Mouse (Mus musculus): Measurements from ENCODE around the gene Pard3b.

The Pard3b gene

DNA sequence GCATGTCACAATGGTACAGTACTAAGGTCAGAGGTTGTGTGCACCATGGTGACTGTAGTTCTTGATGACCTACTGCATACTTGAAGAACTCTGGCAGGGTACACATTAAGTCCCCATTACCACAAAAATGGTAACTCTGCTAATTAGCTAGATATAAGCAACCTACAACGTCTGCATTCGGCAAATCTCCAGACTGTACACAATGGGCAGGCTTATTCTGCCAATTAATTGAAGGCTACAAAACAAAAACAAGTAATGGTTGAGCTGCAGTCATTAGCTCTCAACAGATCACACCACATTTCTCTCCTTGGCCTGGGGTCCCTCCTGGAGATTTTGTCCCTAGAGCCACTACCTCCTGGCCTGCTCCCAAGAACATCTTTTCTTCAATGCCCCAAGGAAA lies 772.7 kb downstream of the Pard3b start:
- no peak for DNase-seq

GRCm38 (mm10) chr1:62412019-62412418 lies 773.4 kb downstream of the Pard3b start:
- no peak for DNase-seq

GRCm38 (mm10) chr1:62412988-62413387 lies 774.4 kb downstream of the Pard3b start:
- DNase-seq = no peak

DNA sequence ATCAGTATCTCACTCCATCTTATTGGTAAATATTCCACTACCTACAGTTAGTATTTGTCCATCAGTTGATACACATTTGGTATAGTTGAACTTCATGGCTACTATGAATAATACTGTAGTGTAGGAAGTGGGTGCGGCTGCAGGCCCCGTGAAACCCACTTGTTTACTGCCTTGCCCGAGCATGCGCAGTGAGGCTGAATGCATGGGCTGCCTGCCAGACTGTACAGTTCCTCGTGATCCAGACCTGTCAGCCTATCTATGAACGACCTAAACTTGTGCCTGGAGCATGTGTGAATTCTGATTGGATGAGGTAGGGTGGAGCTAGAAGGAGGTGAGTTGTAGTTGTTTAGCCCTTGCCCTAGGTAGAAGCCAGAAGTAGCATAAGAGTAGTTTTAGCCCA lies 775.9 kb downstream of the Pard3b start:
- no peak for DNase-seq

- DNase-seq = no peak
Observed at GRCm38 (mm10) chr1:62416627-62417374, 778.2 kb downstream of the Pard3b start.

DNA sequence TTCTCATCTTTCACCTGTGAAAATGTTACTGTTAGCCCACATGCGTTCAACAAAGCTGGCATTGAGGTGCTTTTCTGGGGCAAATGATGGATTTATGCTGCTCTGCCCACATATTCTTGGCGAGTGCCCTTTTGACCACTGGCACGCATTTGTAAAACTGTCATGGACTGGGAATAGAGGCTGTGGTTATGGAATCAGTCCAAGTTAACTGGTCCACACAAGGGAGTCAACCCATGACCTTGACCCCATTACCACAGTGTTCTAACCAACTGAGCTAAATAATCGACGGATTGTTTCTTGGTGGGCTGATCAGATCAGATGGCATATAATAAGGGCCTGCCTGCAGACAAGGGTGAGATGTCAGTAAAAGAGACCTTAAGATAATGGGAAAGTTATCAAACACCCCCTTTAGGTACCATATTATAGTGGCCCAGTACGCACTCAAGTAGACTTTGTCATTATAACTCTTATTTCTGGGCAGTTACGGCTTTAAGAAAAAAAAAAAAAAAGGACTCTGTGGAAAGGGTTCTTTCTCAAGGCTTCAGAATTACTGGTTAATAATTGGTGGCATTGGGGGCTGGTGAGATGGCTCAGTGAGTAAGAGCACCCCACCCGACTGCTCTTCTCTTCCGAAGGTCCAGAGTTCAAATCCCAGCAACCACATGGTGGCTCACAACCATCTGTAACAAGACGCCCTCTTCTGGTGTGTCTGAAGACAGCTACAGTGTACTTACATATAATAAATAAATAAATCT lies 784.4 kb downstream of the Pard3b start:
- DNase-seq = no peak

- no peak for DNase-seq
Observed at GRCm38 (mm10) chr1:62425369-62425768, 786.7 kb downstream of the Pard3b start.

GRCm38 (mm10) chr1:62428736-62429135 lies 790.1 kb downstream of the Pard3b start:
- no peak for DNase-seq

DNA sequence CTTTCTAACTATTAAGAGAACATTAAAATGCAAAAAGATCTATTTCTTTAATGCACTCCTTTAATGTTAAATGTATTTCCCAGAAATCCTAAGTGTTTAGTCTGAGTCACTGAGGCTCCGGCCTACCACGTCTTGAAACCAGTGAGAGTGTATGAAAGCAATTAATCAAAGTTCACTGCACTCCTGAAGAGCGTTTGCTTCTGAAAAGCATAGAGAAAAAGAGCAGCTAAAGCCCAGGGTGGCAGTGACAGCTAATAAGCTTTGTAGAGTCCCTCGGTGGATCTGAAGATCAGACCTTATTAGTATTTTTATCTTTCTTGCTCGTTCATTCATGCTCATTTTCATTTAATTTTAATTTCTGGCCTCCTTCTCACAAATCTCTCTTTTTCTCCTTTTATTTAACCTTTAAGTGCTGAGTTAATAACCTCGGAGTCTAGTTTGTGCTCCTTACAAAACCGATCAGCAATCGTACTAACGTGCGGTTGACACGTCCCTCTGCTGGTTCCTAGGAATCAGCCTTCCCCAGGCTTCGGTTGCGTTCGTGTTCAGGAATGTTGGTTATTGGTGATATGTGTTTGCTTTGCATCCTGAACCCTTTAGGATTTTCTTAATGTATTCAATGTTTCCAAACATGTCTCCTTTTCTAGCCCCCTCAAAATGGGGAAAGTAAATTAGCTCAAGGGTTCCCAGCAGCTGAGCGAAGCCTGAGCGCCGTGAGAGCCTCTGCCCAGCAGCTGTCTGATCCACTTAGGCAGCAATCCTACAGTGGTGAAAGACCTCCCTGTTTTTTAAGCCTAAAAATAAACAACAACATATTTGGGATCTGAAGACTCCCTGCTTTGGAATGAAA lies 790.9 kb downstream of the Pard3b start:
- DNase-seq = no peak

GRCm38 (mm10) chr1:62431054-62431453 lies 792.4 kb downstream of the Pard3b start:
- no peak for DNase-seq

DNA sequence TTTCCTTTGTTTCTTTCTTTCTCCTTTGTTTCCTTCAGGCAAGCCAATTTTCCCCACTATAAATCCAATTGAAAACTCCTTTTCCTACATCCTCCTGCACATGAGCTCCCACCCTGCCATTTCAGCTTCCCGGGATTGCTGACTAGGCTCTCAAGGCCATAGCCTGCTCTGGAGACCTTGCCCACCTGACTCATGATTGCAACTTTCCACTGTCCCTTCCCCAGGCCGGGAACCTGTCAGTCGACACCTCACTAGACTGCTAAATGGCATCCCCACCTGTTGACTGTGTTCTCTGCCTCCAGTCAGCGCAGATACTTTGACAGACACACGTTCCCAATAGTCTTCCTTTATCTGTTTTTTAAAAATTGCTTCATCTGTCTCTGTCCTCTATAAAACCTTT lies 795.3 kb downstream of the Pard3b start:
- no peak for DNase-seq

DNA sequence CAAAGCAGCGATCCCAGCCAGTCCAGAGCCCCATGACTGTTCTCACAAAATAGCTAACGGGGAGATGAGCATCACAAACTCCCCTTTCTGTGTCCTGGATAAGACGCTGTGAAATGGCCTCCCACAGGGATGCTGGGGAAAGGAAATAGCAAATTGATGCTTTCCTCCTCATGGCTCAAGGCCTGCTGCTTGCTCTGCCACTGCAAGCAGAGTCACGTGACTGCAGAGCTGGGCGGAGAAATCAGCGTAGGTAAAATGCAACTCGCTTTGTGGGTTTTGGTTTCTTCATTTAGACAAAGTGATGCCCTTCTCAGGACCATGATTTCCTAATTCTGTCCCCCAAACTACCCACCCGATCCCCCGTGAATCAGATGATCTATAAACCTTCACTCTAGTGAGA lies 797.2 kb downstream of the Pard3b start:
- DNase-seq = no peak

DNA sequence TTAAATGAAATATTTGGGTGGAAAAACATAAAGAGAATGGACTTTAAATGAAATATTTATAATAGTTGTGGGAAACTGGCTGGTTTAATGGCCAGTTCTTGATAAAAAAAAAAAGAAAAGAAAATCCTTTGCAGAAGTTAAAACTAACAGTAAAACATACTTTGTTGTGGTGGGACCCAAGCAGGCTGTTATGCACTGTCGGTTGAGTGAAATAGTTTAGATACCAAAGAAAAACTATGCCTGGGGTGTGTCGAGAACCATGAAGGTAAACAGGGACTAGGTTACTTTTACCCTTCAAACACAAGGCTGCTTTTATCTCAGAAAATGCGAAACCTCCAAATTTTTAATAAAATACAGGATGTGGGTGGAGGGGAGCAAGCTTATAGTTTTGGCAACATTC lies 797.7 kb downstream of the Pard3b start:
- DNase-seq = no peak

GRCm38 (mm10) chr1:62437493-62437892 lies 798.9 kb downstream of the Pard3b start:
- no peak for DNase-seq

DNA sequence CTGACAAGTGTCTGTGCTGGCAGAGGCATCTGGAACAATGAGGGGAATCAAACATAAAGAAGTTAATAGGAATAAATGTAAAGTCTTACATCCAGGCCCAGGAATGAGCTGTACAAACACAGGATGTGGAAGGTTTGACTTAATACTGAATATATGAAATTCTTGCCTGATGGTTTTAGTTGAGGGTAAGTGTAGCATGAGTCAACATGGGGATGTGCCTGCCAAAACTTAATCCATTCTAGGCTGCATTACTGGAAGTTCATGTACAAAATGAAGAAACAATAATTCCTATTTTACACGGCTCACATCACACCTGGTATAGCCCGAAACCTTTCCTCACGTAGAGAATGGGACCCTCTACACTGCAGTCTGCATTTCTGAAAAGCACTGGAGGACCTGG lies 805.8 kb downstream of the Pard3b start:
- DNase-seq = no peak

GRCm38 (mm10) chr1:62446818-62447217 lies 808.2 kb downstream of the Pard3b start:
- DNase-seq = no peak

DNA sequence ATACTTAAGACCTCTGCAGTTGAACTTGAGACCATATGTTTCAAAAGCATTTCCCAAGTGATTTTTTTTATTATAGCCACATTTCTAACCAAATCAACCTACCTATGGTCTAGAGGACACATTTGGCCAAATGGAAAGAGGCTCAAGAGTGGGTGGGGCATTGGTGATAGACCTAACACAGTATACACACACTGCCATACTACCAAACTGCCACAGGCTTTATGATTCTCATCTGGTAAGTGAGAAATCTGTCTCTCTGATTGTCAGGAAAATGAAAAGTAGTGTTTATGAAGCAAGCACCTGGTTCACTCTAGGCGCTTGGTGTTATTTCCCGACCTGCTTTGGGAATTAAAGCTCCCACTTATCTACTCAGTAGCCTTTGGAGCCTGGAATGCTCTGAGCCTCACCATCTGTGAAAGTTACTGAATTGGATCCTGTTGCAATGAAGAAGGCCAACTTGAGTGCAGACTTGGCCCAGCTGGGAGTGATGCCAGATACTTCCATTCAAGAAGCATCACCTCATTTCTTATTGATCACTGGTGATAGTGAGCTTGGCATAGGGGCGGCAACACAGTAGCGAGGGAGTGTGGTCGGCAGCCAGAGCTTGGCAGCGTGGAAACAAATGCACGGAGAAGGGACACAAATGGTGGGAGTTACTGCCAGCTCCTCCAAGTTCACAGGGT lies 810.7 kb downstream of the Pard3b start:
- DNase-seq = no peak

GRCm38 (mm10) chr1:62465536-62465935 lies 826.9 kb downstream of the Pard3b start:
- no peak for DNase-seq

GRCm38 (mm10) chr1:62466544-62466943 lies 827.9 kb downstream of the Pard3b start:
- no peak for DNase-seq

DNA sequence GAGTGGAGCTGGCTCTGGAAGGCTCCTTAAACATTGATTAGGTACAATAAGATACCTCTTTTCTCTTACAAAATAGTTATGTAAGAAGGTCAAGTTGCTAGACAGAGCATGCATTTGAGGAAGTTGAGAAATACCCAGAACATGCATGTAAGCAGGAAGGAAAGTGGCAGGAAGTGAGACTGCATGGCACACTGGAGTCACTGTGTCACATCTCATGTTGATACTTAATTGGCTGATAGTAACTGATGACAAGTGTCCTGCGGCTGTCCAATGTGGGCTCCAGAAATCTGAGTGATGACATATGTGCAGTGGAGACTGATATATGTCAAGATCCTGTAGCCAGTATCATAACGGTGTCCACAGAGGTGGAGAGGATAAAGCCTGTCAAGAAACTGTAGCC lies 844.4 kb downstream of the Pard3b start:
- no peak for DNase-seq

DNA sequence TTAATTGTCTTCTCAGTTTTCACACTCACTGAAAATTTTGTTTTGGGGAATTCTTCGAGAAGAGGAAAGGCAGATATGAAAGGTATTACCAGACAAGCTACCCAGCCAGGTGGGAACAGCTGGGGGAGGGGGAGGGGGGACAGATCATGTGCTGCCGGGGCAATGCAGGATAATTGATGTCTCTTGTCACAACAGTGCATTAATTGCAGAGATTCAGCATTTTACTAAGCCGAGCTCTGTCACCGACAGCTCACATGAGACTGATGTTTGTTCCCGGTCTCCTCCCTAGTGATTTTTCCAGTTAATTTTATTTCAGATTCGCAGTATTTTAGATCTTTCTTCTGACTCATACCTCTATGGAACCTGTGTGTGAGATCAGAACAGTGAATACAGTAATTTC lies 850.2 kb downstream of the Pard3b start:
- DNase-seq = no peak

GRCm38 (mm10) chr1:62499146-62499545 lies 860.5 kb downstream of the Pard3b start:
- no peak for DNase-seq

DNA sequence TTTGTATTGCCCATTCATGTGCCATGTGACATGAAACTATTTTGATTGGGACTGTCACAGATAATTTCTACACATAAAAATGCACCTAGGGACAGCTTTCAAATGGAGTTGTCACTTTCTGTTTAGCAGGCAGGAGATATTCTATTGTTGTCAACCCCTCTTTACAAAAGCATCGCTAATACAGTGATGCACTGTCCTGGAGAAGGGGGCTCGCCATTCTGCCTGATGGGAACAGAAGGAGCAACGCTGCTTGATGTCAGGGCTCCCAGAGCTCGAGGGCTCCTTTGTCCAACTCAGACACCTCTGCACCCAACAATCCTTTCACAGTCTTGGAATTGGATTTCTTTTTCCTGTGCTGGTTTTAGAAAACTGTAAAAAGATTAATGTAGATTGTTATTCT lies 871.9 kb downstream of the Pard3b start:
- DNase-seq = no peak

All from cerebellum, adult 11 months (tissue).